Comparison of ENCODE assay signal across 8 mouse cellular contexts in genomic region chr11:45926640-45927082, GRCm38 (mm10). TPM values are rescaled to one million over a fixed set of nuclear protein-coding genes. Genes with fewer than 3 reads are reported as not detected.
DNase-seq lines count a peak whose midpoint lies in the region; ATAC-seq and TF ChIP-seq lines count a peak whose summit lies in the region.

No protein-coding gene starts in this region.

- H3K4me1 ChIP-seq in embryonic fibroblast, embryonic 13.5 days (ENCODE audit: control insufficient read depth, insufficient read depth, low read length), result no peaks in the 10 kb centered on the region
- H3K4me1 ChIP-seq in heart, embryonic 10.5 days, result peaks cover under 1% of the 10 kb centered on the region; the same call in 1 of the 2 replicates
- peaks cover under 1% of the 10 kb centered on the region; the same call in 1 of the 2 replicates for H3K4me1 ChIP-seq in kidney, embryonic 14.5 days (ENCODE audit: control insufficient read depth, insufficient read depth, low read length)
- H3K4me1 ChIP-seq in limb, embryonic 15.5 days, result no peaks in the 10 kb centered on the region
- H3K4me1 ChIP-seq in midbrain, postnatal 0 days (ENCODE audit: insufficient read depth, low read length), result 0 out of 2 replicates have a peak, but pooled peaks cover under 1% of the 10 kb centered on the region

- H3K4me2 ChIP-seq in kidney, embryonic 14.5 days (replicated peaks; ENCODE audit: low read depth, low read length), result peak overlapping the region; percentile 59
- H3K4me2 ChIP-seq in limb, embryonic 15.5 days, result peak overlapping the region; percentile 60
- peak overlapping the region; percentile 45 for H3K4me2 ChIP-seq in midbrain, postnatal 0 days (ENCODE audit: low read depth, low read length, poor library complexity, severe bottlenecking)

- no peak overlapping the region for H3K27ac ChIP-seq in embryonic fibroblast, embryonic 13.5 days (ENCODE audit: insufficient read depth, low read length)
- peak overlapping the region; percentile 80 for H3K27ac ChIP-seq in heart, embryonic 10.5 days
- 0 out of 2 replicates have a peak overlapping the region, but pooled peaks have one; percentile 24 for H3K27ac ChIP-seq in kidney, embryonic 14.5 days (ENCODE audit: low read depth, low read length)
- peak overlapping the region; percentile 63; the same call in 1 of the 2 replicates for H3K27ac ChIP-seq in limb, embryonic 15.5 days
- no peak overlapping the region for H3K27ac ChIP-seq in midbrain, postnatal 0 days (ENCODE audit: low read depth, low read length)

- TF ChIP-seq CTCF in embryonic fibroblast, embryonic 13.5 days (IDR thresholded peaks at IDR 0.05; ENCODE audit: borderline replicate concordance, insufficient read depth, low read length), result peak; percentile 89
- TF ChIP-seq CTCF in midbrain, postnatal 0 days (IDR thresholded peaks at IDR 0.05), result peak; percentile 84

- peak; percentile 89 for ATAC-seq in kidney, embryonic 14.5 days (ENCODE audit: low FRiP score, low TSS enrichment)
- peak; percentile 59 for ATAC-seq in limb, embryonic 15.5 days (ENCODE audit: insufficient number of reproducible peaks, low FRiP score, low TSS enrichment, low read depth)
- ATAC-seq in midbrain, postnatal 0 days (ENCODE audit: low FRiP score), result peak; percentile 90

- no peak for TF ChIP-seq POLR2A in embryonic fibroblast, embryonic 13.5 days (IDR thresholded peaks at IDR 0.05; ENCODE audit: low read depth, low read length)

- WGBS in heart, embryonic 10.5 days, result 0% methylated on average over 9 of the region's 9 CpGs
- WGBS in kidney, embryonic 14.5 days, result under 1% methylated on average over 9 of the region's 9 CpGs
- WGBS in limb, embryonic 15.5 days, result under 1% methylated on average over 9 of the region's 9 CpGs
- under 1% methylated on average over 9 of the region's 9 CpGs for WGBS in midbrain, postnatal 0 days

- DNase-seq in CD4-positive helper T cell, adult 2 months (ENCODE audit: low read depth, low spot score), result peak; percentile 84
- peak; percentile 91 for DNase-seq in brain, adult 2 months (ENCODE audit: low read depth, low spot score)
- peak; percentile 89 for DNase-seq in heart, embryonic 10.5 days (ENCODE audit: low spot score)
- peak; percentile 94 for DNase-seq in midbrain, postnatal 0 days (ENCODE audit: low spot score)
- peak; percentile 66 to 79 for DNase-seq in spleen, postnatal 10 days (ENCODE audit: low spot score in 2 of 2)

- H3K9me3 ChIP-seq in heart, embryonic 10.5 days, result no peaks in the 10 kb centered on the region
- no peaks in the 10 kb centered on the region for H3K9me3 ChIP-seq in kidney, embryonic 14.5 days (ENCODE audit: control insufficient read depth, low read length)
- H3K9me3 ChIP-seq in limb, embryonic 15.5 days, result no peaks in the 10 kb centered on the region
- H3K9me3 ChIP-seq in midbrain, postnatal 0 days (ENCODE audit: low read length), result no peaks in the 10 kb centered on the region

- peaks cover 15% of the 10 kb centered on the region; the same call in 1 of the 2 replicates for H3K36me3 ChIP-seq in heart, embryonic 10.5 days
- H3K36me3 ChIP-seq in kidney, embryonic 14.5 days (ENCODE audit: control insufficient read depth, insufficient read depth, low read length), result peaks cover 5% of the 10 kb centered on the region
- peaks cover 18% of the 10 kb centered on the region; the same call in 1 of the 2 replicates for H3K36me3 ChIP-seq in limb, embryonic 15.5 days
- peaks cover 10% of the 10 kb centered on the region for H3K36me3 ChIP-seq in midbrain, postnatal 0 days (ENCODE audit: insufficient read depth, low read length)

- peak overlapping the region; percentile 22; the same call in 1 of the 2 replicates for H3K4me3 ChIP-seq in embryonic fibroblast, embryonic 13.5 days (ENCODE audit: insufficient read depth, low read length)
- peak overlapping the region; percentile 58 for H3K4me3 ChIP-seq in heart, embryonic 10.5 days
- H3K4me3 ChIP-seq in kidney, embryonic 14.5 days (ENCODE audit: low read length), result peak overlapping the region; percentile 40
- peak overlapping the region; percentile 43 for H3K4me3 ChIP-seq in limb, embryonic 15.5 days
- H3K4me3 ChIP-seq in midbrain, postnatal 0 days (ENCODE audit: low read depth, low read length), result peak overlapping the region; percentile 26; the same call in 1 of the 2 replicates

- no peaks in the 10 kb centered on the region for H3K27me3 ChIP-seq in heart, embryonic 10.5 days (ENCODE audit: insufficient read depth, poor library complexity, severe bottlenecking)
- no peaks in the 10 kb centered on the region for H3K27me3 ChIP-seq in kidney, embryonic 14.5 days (ENCODE audit: control insufficient read depth, insufficient read depth, low read length)
- no peaks in the 10 kb centered on the region for H3K27me3 ChIP-seq in limb, embryonic 15.5 days
- no peaks in the 10 kb centered on the region for H3K27me3 ChIP-seq in midbrain, postnatal 0 days (ENCODE audit: insufficient read depth, low read length)

- H3K9ac ChIP-seq in kidney, embryonic 14.5 days (ENCODE audit: low read depth, low read length), result peak overlapping the region; percentile 53; the same call in 1 of the 2 replicates
- no peak overlapping the region for H3K9ac ChIP-seq in limb, embryonic 15.5 days
- H3K9ac ChIP-seq in midbrain, postnatal 0 days (replicated peaks; ENCODE audit: low read length, poor library complexity, severe bottlenecking), result peak overlapping the region; percentile 29; the same call in 1 of the 2 replicates

RNA-seq across cellular contexts. Expression of gene Lsm11, which starts 18.1 kb away (rescaled TPM):
- polyA plus RNA-seq in embryonic fibroblast, embryonic 13.5 days (2011; ENCODE audit: insufficient read length, low read depth, missing spikeins), result 6.8 and 7.9 TPM in 2 replicates
- 7.6 and 8.5 TPM in 2 replicates for polyA plus RNA-seq in heart, embryonic 10.5 days (2016; fragmentation: Nextera tagmentation; extraction: Ambion mirVana)
- 6.0 and 8.8 TPM in 2 replicates for polyA plus RNA-seq in kidney, embryonic 14.5 days (2014; fragmentation: Nextera tagmentation; extraction: Ambion mirVana)
- 4.1 and 5.6 TPM in 2 replicates for polyA plus RNA-seq in limb, embryonic 15.5 days (2015; fragmentation: Nextera tagmentation; extraction: Ambion mirVana)
- total RNA-seq in midbrain, postnatal 0 days (2014; rRNA removed), result 89.2 and 106 TPM in 2 replicates
- polyA plus RNA-seq in midbrain, postnatal 0 days (2015; fragmentation: Nextera tagmentation; extraction: Ambion mirVana), result 31.8 and 32.9 TPM in 2 replicates

RNA-seq across cellular contexts. Expression of gene Thg1l, which starts 28.6 kb away (rescaled TPM):
- 16.9 and 18.0 TPM in 2 replicates for polyA plus RNA-seq in embryonic fibroblast, embryonic 13.5 days (2011; ENCODE audit: insufficient read length, low read depth, missing spikeins)
- 9.0 and 9.9 TPM in 2 replicates for polyA plus RNA-seq in heart, embryonic 10.5 days (2016; fragmentation: Nextera tagmentation; extraction: Ambion mirVana)
- polyA plus RNA-seq in kidney, embryonic 14.5 days (2014; fragmentation: Nextera tagmentation; extraction: Ambion mirVana), result 15.9 and 16.6 TPM in 2 replicates
- 9.7 and 11.3 TPM in 2 replicates for polyA plus RNA-seq in limb, embryonic 15.5 days (2015; fragmentation: Nextera tagmentation; extraction: Ambion mirVana)
- 11.1 TPM in 2 replicates for total RNA-seq in midbrain, postnatal 0 days (2014; rRNA removed)
- polyA plus RNA-seq in midbrain, postnatal 0 days (2015; fragmentation: Nextera tagmentation; extraction: Ambion mirVana), result 8.8 TPM in 2 replicates

RNA-seq across cellular contexts. Expression of gene Sox30, which starts 53.4 kb away (rescaled TPM):
- not detected in 2 replicates for polyA plus RNA-seq in embryonic fibroblast, embryonic 13.5 days (2011; ENCODE audit: insufficient read length, low read depth, missing spikeins)
- polyA plus RNA-seq in heart, embryonic 10.5 days (2016; fragmentation: Nextera tagmentation; extraction: Ambion mirVana), result 0.05 and 0.20 TPM in 2 replicates
- 0.16 TPM in 2 replicates for polyA plus RNA-seq in kidney, embryonic 14.5 days (2014; fragmentation: Nextera tagmentation; extraction: Ambion mirVana)
- polyA plus RNA-seq in limb, embryonic 15.5 days (2015; fragmentation: Nextera tagmentation; extraction: Ambion mirVana), result 0.24 and 0.28 TPM in 2 replicates
- total RNA-seq in midbrain, postnatal 0 days (2014; rRNA removed), result 0.16 and 0.47 TPM in 2 replicates
- polyA plus RNA-seq in midbrain, postnatal 0 days (2015; fragmentation: Nextera tagmentation; extraction: Ambion mirVana), result 0.06 and 0.07 TPM in 2 replicates

Comparison
In these comparisons a context has a peak if more than half of its experiments do, and no peak if none do; other contexts are left out.
1. H3K27ac ChIP-seq: peak in heart, embryonic 10.5 days (single experiment), kidney, embryonic 14.5 days (single experiment) and limb, embryonic 15.5 days (single experiment); none in embryonic fibroblast, embryonic 13.5 days (single experiment) and midbrain, postnatal 0 days (single experiment).
2. Peak in every context shown above with its lines, with median percentiles within 50 percentile points of each other: DNase-seq, H3K4me3 ChIP-seq, ATAC-seq and H3K4me2 ChIP-seq.